Mouse (Mus musculus) heart, embryonic 16.5 days (tissue): ENCODE measurements around the gene Psmd9. TPM values are rescaled to one million over a fixed set of nuclear protein-coding genes. Genes with fewer than 3 reads are reported as not detected.

Experiments used
- ATAC-seq: fragments of 200-750 bp; cut with Nextera tagmentation; replicated peaks from 2 replicates; pipeline ENCODE4 v1.8.0; 2017; ENCODE audit warnings: moderate number of reproducible peaks; ENCODE audit not compliant: insufficient read depth, low FRiP score; ENCODE audit errors: extremely low read depth
- H3K27ac ChIP-seq: fragments of 300-500 bp; sonication (generic); 2 replicates; pipeline ENCODE4 v1.5.1; 2014; ENCODE audit warnings: mild to moderate bottlenecking, low read length, control low read depth, moderate library complexity
- H3K27me3 ChIP-seq: fragments of 300-500 bp; sonication (generic); 2 replicates; pipeline ENCODE4 v1.6.1; 2014; ENCODE audit warnings: low read length, mixed read lengths; ENCODE audit not compliant: control insufficient read depth, insufficient read depth
- H3K36me3 ChIP-seq: fragments of 300-500 bp; sonication (generic); 2 replicates; pipeline ENCODE4 v1.6.1; 2014; ENCODE audit not compliant: control insufficient read depth, insufficient read depth
- H3K4me1 ChIP-seq: fragments of 300-500 bp; sonication (generic); 2 replicates; pipeline ENCODE4 v1.6.1; 2014; ENCODE audit warnings: low read length, mixed read lengths; ENCODE audit not compliant: control insufficient read depth, insufficient read depth
- H3K4me2 ChIP-seq: fragments of 300-500 bp; sonication (generic); 2 replicates; pipeline ENCODE4 v1.6.1; 2014; ENCODE audit warnings: low read depth, mild to moderate bottlenecking, control low read depth, low read length
- H3K4me3 ChIP-seq: fragments of 300-500 bp; sonication (generic); 2 replicates; pipeline ENCODE4 v1.5.1; 2014; ENCODE audit warnings: mild to moderate bottlenecking, control low read depth, low read length
- H3K9ac ChIP-seq: fragments of 300-500 bp; sonication (generic); 2 replicates; pipeline ENCODE4 v1.6.1; 2014; ENCODE audit warnings: low read length, control low read depth
- H3K9me3 ChIP-seq: fragments of 300-500 bp; sonication (generic); replicated peaks from 2 replicates; pipeline ENCODE4 v1.6.1; 2016; ENCODE audit warnings: low read length; ENCODE audit not compliant: control insufficient read depth
- WGBS: fragments of 180-500 bp; shearing (Covaris S2); extraction: QIAGEN DNeasy Blood & Tissue Kit; methylation state at CpG from one replicate; pipeline ENCODE4 v1.1.7; 2014; 5-methylcytosine and 5-hydroxymethylcytosine counted together
- polyA plus RNA-seq: library from polyadenylated mRNA; unstranded; fragments of >200 nt; fragmentation: Nextera tagmentation; extraction: Ambion mirVana; gene quantifications from 2 replicates; pipeline ENCODE4 v1.2.1, GENCODE M21; 2015

Gene Psmd9
- polyA plus RNA-seq, 1 experiment from 2014 or later = 60.0 TPM

DNA sequence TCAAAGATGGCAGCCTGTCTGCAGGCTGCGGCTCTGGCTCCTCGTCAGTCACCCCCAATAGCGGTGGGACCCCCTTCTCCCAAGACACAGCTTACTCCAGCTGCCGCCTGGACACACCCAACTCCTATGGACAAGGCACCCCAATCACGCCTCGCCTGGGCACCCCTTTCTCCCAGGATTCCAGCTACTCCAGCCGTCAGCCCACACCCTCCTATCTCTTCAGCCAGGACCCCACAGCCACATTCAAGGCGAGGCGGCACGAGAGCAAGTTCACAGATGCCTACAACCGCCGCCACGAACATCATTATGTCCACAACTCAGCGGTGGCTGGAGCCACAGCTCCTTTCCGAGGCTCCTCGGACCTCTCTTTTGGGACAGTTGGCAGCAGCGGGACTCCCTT, 21.6 kb upstream of the Psmd9 start:
- Histone ChIP-seq H3K27ac (no peak overlapping the region), H3K9ac (no peak overlapping the region), H3K9me3 (no peaks in the 10 kb centered on the region), H3K27me3 (no peaks in the 10 kb centered on the region), H3K4me2 (no peak overlapping the region), H3K36me3 (peaks cover 29% of the 10 kb centered on the region), H3K4me1 (peaks cover 47% of the 10 kb centered on the region), H3K4me3 (no peak overlapping the region)
- WGBS = 78% methylated on average over 17 of the region's 17 CpGs
- ATAC-seq = no peak

- WGBS = 82% methylated on average over 25 of the region's 25 CpGs
- Histone ChIP-seq H3K4me3 (no peak overlapping the region), H3K4me1 (peaks cover 47% of the 10 kb centered on the region), H3K9ac (no peak overlapping the region), H3K27ac (no peak overlapping the region), H3K4me2 (no peak overlapping the region), H3K36me3 (peaks cover 35% of the 10 kb centered on the region), H3K27me3 (no peaks in the 10 kb centered on the region), H3K9me3 (no peaks in the 10 kb centered on the region)
- ATAC-seq = no peak
Measured at GRCm38 (mm10) chr5:123148073-123148722, 21.0 kb upstream of the Psmd9 start.

- Histone ChIP-seq H3K4me3 (peak overlapping the region; percentile 38), H3K27me3 (no peaks in the 10 kb centered on the region), H3K9me3 (no peaks in the 10 kb centered on the region), H3K27ac (peak overlapping the region; percentile 43), H3K9ac (peak overlapping the region; percentile 63), H3K4me1 (peaks cover 38% of the 10 kb centered on the region), H3K36me3 (peaks cover 46% of the 10 kb centered on the region), H3K4me2 (peak overlapping the region; percentile 57)
- 6% methylated on average over 19 of the region's 19 CpGs for WGBS
- peak; percentile 75 for ATAC-seq
Measured at GRCm38 (mm10) chr5:123149451-123150400, 19.5 kb upstream of the Psmd9 start.

DNA sequence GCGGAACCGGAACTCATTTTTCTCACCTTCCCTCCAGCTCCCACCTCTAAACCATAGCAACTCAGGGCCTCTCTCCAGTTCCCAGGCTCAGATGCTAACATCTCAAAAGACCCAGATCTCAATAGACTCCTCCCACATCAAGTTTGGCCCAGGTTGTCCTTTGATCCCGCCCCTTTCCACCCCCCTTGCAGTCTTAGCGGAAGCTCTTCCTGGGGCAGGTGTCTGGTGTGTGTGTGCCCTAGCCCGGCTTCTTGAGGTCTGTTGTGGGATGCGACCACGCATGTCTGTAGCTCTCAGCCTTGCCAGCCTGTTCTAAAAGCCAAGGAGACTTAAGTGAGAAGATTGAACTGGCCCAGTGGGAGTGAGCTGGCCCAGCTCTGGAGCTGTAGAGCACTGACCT, 18.6 kb upstream of the Psmd9 start:
- Histone ChIP-seq H3K36me3 (peaks cover 48% of the 10 kb centered on the region), H3K9ac (peak overlapping the region; percentile 15), H3K27ac (peak overlapping the region; percentile 63), H3K4me2 (peak overlapping the region; percentile 57), H3K4me3 (peak overlapping the region; percentile 38), H3K9me3 (no peaks in the 10 kb centered on the region), H3K4me1 (peaks cover 29% of the 10 kb centered on the region), H3K27me3 (no peaks in the 10 kb centered on the region)
- ATAC-seq = peak; percentile 43
- 44% methylated on average over 7 of the region's 7 CpGs for WGBS

- H3K9me3 ChIP-seq = no peaks in the 10 kb centered on the region
- H3K36me3 ChIP-seq = peaks cover 48% of the 10 kb centered on the region
- peak overlapping the region; percentile 57 for H3K4me2 ChIP-seq
- WGBS = 41% methylated on average over 7 of the region's 7 CpGs
- H3K27me3 ChIP-seq = no peaks in the 10 kb centered on the region
- H3K27ac ChIP-seq = peak overlapping the region; percentile 63
- peaks cover 24% of the 10 kb centered on the region for H3K4me1 ChIP-seq
- ATAC-seq = peak; percentile 2; the same call in 1 of the 2 replicates
- peak overlapping the region; percentile 38 for H3K4me3 ChIP-seq
- peak overlapping the region; percentile 15; the same call in 1 of the 2 replicates for H3K9ac ChIP-seq
Measured at GRCm38 (mm10) chr5:123151077-123151476, 18.1 kb upstream of the Psmd9 start.

- no peaks in the 10 kb centered on the region for H3K27me3 ChIP-seq
- H3K9me3 ChIP-seq = no peaks in the 10 kb centered on the region
- ATAC-seq = no peak
- H3K4me3 ChIP-seq = no peak overlapping the region
- peaks cover 44% of the 10 kb centered on the region for H3K36me3 ChIP-seq
- H3K4me2 ChIP-seq = no peak overlapping the region
- H3K4me1 ChIP-seq = peaks cover 24% of the 10 kb centered on the region
- H3K9ac ChIP-seq = no peak overlapping the region
- no peak overlapping the region for H3K27ac ChIP-seq
- 88% methylated on average over 16 of the region's 19 CpGs for WGBS
Measured at GRCm38 (mm10) chr5:123151707-123152362, 17.4 kb upstream of the Psmd9 start.

DNA sequence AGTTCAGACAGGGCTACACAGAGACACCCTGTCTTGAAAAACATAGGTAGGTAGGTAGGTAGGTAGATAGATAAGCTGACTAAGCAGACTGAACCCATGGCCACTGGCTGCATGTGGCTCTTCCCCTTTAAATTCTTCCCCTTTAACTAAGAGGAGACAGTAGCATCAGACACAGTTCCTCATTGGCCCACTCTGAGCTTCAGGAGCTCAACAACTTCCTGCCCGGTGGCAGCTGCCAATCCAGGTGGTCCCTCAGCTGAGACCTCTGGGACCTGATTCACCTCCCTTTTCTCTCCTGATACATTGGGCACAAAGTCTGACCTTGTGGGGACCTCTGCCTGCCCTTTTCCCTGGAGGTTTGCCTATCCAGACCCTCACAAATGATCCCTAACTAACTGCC, 16.3 kb upstream of the Psmd9 start:
- H3K4me2 ChIP-seq = no peak overlapping the region
- peaks cover 24% of the 10 kb centered on the region for H3K4me1 ChIP-seq
- ATAC-seq = no peak
- no peak overlapping the region for H3K9ac ChIP-seq
- peaks cover 46% of the 10 kb centered on the region for H3K36me3 ChIP-seq
- H3K9me3 ChIP-seq = no peaks in the 10 kb centered on the region
- H3K4me3 ChIP-seq = no peak overlapping the region
- H3K27me3 ChIP-seq = no peaks in the 10 kb centered on the region
- no peak overlapping the region for H3K27ac ChIP-seq
- 73% methylated on average over 1 of the region's 1 CpGs for WGBS

DNA sequence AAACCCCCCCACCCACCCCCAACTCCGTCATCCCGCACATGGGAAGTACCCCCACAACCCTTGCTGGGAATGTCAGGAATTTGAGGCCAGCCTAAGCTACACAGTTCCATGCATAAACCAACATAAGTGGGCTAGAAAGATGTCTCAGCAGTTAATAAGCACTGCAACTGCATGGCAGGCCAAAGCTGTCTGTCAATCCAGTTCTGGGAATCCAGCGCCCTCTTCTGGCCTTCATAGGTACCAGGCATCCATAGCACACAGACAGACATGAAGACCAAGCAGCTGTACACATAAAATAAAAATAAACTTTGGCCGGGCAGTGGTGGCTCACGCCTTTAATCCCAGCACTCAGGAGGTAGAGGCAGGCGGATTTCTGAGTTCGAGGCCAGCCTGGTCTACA, 13.8 kb upstream of the Psmd9 start:
- H3K4me2 ChIP-seq = no peak overlapping the region
- 35% methylated on average over 7 of the region's 7 CpGs for WGBS

More for the DNA sequence above, 13.8 kb upstream of the Psmd9 start:
- peaks cover 11% of the 10 kb centered on the region for H3K4me1 ChIP-seq
- no peak; the same call in 1 of the 2 replicates for ATAC-seq
- peaks cover 62% of the 10 kb centered on the region for H3K36me3 ChIP-seq
- H3K27ac ChIP-seq = no peak overlapping the region
- H3K9me3 ChIP-seq = no peaks in the 10 kb centered on the region
- H3K27me3 ChIP-seq = no peaks in the 10 kb centered on the region
- H3K9ac ChIP-seq = no peak overlapping the region
- H3K4me3 ChIP-seq = no peak overlapping the region
